Mouse (Mus musculus): ENCODE measurements around the gene Gm5475.

Gene Gm5475

DNA sequence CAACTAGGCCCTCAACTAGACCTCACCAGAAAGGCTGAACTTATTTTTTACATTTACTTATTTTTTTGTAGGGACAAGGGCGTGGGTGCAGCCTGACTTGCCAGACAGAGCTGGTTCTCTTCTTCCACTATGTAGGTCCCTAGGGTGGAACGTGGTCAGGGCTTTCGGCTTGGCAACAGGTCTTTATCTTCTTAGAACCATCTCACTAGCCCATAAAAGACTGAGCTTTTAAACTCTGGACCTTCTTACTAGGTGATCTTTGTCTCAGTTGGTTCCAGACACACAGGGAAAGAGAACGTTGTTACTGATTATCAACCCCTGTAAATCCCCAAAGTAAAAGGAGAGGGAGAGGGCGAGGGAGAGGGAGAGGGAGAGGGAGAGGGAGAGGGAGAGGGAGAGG lies 8.6 kb upstream of the Gm5475 start:
- no peak for DNase-seq (ENCODE audit: low read depth, low spot score)

DNA sequence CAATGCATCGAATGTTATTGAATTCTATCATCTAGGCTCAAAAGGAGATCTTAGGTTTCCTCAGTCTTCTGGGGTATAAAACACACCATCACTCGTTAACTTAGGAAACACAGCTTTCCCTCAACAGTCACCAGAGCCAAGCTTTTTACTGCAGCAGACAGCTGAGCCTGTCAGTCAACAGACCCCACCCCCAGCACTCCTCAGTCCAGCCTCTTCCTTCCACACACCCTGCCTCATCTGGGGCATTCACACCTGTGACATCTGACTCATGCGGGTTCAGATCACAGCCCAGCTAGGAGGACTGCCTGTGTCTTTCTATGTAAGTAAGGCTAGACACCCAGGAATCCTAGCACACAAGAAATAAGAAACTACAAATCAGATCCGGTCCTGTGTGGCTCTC lies 7.9 kb upstream of the Gm5475 start:
- DNase-seq (ENCODE audit: low read depth, low spot score) = no peak

DNA sequence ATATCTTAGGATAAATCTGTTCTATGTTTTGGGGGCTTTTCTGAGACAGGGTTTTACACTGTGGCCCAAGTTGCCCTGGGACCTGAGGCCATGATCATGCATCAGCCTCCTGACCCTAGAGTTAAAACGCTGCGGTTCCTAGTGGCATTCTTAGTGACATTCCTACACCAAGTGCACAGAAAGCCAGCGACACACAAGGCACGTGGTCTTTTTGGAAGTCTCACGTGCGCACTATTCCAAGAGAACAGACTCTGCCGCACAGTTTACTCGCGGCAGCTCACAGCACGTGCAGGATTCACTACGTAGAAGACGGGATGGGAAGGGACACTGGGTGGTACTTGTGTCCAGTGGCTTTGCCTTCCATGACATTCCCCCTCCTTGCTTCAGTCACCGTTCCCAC lies 7.0 kb upstream of the Gm5475 start:
- no peak for DNase-seq (ENCODE audit: low read depth, low spot score)

DNA sequence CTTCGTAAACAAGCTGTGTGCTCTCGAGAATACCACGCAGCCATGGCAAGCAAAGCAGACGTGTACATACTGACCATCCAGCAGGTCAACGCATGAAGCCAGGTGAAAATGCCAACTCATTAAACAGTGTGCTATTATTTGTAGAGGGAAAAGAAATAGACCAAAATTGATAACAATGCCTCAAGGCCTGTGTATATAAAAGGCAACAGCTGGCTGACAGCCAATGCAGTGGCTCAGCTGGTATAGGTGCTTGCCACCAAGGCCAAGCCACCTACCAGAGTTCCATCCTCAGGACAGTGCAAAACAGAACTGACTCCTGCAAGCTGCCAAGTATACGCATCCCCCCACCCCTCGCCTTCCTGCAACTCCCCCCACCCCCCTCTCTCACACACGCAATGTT lies 6.3 kb upstream of the Gm5475 start:
- DNase-seq (ENCODE audit: low read depth, low spot score) = no peak

DNA sequence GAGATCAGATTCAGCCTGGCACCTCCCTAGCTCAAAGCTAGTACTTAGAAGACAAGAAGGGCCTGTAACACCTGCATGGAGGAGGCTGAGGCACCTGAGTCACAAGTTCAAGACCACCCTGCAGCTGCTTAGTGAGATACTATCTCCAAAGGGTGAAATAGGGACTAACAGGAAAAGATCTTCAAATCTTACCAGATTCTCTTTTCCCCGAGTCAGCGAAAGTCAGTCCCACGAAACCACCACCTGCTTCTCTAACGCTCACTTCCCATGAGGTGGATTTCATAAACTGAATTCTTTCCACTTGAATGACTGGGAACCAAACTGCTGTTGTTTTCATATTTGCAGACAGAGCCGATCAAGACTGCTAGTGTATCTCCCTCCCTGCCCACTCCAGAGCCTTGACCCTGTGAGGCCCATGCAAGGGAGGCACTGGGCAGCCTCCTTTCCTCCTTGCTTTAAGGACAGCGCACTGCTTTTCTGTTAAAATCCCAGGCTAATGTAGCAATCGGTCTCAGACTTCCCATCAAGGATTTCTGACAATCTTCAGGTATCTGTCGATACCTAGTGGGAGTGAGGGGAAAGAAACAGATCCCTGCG lies 4.0 kb upstream of the Gm5475 start:
- DNase-seq (ENCODE audit: low read depth, low spot score) = no peak

DNA sequence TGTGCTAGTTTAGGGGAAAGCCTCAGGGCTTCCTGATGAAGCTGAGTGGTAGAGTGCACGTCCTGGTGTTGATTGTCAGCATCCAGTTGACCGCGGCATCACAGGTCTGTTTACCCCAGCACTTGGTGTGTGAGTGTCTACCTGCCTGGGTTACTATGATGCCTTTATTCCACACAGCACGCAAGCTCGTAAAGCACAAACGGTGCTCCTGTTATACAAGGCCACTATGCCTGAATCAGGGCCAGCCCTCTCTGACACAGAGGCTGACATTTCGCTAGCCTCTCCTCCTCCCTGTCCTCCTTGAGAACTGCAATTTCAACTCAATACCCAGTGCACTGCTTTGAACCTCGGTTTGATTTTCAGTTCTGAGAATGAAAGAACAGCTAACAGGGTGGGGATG lies 2.6 kb upstream of the Gm5475 start:
- no peak for DNase-seq (ENCODE audit: low read depth, low spot score)

DNA sequence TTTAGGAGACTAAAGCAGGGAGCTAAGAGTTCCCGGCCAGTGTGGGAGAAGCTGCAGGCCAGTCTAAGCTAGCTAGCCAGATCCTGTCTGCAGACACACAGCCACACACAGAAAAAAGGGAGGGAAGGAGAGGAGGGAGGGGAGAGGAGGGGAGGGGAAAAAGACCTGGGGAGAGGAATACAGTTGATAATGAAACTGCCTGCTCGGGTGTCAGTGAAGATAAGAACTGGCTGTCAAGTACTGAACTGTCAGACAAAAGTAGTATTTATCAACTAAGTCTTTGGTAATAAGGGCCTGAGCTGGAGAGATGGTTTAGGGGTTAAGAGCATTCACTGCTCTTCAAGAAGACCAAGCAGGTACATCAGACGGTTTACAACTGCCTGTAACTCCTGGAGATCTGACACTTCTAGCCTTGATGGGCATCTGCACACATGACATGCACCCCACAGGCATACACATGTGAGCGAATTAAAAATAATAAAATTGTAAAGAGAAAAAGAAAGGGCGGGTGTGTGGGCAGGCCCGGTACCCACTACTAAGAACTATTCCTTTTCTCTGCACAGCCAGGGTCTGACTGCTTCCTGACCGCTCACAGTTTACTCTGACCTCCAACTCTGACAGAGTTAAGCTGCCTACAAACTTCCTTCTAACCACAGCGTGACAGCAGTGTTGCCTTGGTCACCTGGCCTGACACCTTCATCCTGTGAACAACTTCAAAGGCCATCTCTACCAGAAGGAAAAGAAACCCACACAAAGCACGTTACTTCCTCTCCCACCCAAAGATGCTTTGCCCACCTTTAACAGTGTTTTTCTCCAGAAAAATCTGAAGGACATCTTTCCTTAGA lies 1.8 kb upstream of the Gm5475 start:
- DNase-seq (ENCODE audit: low read depth, low spot score) = no peak

DNA sequence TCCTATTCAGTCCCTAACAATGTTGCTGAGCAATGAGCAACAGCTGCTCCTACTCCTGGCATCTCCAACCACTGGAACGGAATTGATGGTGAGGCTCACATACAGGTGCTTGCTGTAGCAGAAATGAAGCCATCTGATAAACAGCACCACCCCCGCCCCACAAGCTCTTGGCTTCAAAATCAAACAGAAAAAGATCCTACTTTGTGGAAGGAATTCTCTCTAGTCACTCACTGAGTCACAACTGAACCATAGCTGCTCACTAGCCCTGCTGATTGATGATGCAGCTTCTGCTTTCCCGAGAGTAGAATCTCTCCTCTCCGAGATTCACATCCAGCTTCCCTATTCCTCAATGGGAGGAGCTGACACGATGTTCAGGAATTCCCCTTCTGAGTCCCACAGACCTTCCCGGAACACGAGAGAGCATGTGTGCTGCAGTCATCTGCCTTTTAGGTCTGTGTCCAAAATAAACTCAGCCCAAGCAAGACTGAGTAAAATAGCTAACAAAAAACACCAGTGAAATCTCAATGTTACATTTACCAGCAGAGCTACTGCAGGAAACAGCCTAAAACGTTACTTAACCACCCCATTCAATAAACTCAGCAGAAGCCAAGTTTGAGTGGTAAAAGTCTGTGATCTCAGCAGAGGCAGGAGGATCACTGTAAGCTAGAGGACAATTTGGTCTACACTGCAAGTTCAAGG lies 739 bp upstream of the Gm5475 start:
- no peak for DNase-seq (ENCODE audit: low read depth, low spot score)

DNA sequence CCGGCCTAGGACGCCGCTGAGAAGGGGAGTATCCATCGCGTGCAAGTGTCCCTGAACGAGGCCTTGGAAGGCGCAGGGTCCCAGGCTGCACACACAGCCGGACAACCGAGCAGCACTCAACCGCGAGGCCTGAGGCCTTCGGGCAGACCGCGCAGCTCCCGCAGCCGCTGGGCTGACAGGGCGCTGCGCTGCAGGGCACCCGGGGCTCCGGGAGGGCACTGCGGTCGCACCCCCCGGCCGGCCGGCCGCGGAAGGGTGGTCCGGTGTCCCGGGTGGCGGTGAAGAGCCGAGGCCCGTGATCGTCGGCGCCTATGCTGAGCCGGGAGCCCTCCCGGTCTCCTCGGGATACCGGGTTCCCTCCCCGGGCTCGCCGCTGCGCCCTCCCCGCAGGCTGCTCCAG lies 529 bp downstream of the Gm5475 start:
- DNase-seq (ENCODE audit: low read depth, low spot score) = peak; percentile 43

DNA sequence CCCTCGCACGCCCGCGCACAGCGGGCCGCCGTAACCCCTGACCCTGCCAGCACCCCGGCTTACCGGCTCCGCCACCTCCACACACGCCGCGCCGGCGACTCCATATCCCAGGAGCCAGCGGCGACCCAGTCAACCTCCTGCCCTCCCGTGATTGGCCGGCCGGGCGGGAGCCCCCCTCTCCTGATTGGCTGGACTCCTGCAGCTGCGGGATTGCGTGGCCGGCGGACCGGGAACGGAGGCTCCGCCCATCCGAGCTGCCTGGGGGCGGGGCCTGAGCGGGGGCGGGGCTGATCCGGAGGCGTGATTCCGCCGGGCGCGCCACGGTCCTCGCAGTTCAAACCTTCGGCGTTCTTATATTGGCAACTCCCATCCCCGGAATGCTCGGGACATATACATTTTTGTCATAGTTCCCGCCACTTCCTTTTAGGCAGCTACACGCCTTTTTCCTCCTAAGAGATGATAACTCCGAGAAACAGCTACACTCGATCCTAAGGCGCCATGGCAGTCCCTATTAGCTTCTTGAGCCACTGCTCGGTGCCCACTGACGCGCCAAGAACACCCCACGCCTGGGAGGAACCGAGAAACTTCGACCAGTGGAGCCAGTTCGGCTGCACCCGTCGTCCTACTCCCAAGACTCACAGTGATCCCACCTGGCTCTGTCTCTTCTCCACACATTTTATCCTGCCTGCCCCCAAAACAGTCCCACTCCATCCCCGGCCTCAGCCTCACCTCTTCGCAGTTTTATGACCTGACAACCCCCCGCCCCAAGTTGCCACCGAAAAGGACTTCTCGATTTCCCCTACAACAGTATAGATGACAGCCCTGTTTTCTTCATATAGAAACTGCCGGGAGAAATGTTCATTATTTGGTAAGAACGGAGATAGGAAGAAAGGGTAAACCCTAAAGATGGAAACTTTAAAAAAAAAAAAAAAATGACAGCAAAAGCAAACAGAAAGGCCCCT lies 1.2 kb downstream of the Gm5475 start:
- peak; percentile 96 for DNase-seq (ENCODE audit: low read depth, low spot score)

DNA sequence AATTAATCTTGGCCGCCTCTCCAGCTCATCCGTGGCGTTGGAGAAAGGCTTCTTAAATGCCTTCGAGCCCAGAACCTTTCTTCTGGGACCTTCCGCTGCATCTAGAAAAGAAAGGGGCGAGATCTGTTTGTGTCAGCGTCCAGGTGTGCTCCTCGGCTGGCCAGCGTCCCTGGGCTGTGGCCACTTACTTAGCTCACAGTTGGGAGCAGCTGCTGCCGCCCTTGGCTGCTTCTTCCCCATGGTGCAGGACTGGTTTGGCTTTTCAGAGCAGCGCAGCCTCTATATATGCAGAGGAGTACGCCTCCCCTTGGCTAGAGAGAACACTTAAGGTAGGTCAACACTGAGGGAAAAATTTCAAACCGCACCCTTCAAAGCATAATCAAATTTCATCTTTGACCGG lies 2.0 kb downstream of the Gm5475 start:
- DNase-seq (ENCODE audit: low read depth, low spot score) = no peak

DNA sequence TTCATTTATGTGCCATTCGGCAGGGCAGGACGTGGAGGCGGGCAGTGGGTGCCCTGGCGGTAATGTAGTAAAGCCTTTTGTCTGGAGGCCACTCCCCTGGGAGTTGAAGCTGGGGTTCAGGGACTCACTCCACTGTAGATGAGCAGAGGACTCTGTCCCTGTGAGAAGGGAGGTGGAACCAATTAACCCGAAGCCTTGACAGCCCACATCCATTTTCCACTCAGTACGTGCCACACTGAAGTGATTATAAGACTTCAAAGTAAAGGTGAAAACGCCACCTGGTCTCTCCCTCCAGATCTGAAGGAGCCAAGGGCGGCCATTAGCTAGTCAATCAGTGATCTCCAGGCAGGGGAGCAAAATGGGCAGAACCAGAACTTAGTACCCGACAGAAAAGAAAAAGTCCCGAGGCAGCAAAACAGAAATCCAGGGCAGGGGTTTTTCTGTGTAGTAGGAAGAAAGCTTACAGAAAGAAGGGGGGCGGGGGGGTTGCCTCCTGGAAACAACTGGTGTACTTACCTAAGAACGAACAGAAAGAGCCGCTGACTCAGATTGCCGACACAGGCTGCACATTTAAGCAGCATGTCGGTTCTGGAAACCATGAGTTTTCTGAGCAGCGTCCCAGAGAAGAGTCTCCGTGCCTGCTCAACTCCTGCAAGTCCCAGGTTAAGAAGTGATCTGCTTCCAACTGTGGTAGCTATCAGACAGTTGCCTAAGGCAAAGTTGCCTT lies 2.6 kb downstream of the Gm5475 start, which contains the start of gene Slc11a2:
TSS of gene Slc11a2 (minus strand) at position 677 of the 727 bp plus-strand sequence.
- no peak for DNase-seq (ENCODE audit: low read depth, low spot score)

DNA sequence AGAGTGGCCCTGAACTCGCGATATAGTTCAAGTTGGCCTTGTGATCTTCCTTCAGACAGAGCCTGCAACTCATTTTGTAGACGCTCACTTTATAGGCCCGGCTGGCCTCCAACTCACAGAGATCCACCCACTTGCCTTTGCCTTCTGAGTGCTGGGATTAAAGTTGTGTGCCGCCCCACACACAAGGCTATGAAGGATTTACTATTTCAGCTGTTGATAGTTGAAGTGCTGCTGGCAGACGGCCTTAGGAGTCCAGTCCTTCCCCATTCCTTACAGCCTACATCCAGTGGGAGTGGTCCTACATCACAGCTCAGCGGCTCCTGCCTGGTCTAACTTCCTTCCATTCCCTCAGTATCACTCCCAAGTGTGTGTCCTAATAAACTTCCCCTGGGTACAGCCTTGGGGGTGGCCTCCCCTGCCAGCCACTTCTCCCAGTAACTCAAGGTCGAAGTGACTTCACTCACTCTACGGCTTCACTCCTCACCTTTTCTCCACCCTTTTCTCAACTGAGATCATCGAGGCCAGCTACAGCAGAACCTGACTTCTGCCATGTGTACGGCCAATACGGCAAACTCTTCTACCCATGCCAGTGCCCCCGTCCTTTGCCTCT lies 6.5 kb downstream of the Gm5475 start:
- DNase-seq (ENCODE audit: low read depth, low spot score) = no peak

DNA sequence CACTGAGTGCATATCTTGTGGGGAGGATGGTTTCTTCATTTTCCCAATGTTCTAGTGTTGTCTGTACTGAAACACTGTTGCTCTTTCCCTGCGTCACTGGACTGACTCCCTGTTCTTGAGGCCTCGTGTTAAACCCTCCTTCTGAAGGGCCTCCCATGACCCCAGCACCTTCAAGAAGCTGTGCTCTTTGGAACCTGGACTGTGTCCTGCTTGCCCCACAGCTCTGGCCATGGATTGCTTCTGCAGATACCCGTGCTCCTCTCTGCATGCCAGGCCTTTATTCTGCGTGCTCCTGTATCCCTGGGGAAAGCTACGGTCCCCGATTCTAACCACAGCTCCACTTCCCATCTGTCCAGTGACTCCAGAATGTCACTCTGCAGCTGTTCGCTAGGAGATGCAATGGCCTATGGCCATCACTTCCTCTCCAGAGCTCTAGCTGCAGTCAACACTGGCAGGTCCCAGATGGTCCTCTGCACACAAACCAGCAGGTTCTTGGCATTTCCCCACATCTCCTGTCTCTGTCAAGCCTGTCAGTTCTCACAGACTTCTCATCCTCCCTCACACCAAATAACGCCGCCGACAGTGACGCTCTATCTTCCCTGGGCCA lies 8.1 kb downstream of the Gm5475 start:
- DNase-seq (ENCODE audit: low read depth, low spot score) = no peak

DNA sequence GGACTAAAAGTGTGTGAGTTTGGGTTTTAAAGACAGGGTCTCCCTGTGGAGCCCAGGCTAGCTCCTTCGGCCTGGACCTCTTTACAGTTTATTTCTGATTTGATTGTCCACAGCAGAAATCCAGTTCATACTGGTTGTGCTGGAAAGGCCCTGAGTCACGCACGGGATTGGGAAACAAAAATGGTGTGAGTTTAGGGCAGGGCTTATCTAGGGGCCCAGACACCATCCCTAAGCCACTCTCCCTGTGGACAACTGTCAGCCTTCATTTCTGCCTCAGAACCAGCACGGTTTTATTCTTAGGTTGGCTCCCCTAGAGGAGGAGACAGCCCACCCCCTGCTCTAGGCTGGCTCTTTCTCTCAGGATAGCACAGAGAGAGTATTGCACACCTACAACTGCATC lies 11.3 kb downstream of the Gm5475 start:
- no peak for DNase-seq (ENCODE audit: low read depth, low spot score)

DNA sequence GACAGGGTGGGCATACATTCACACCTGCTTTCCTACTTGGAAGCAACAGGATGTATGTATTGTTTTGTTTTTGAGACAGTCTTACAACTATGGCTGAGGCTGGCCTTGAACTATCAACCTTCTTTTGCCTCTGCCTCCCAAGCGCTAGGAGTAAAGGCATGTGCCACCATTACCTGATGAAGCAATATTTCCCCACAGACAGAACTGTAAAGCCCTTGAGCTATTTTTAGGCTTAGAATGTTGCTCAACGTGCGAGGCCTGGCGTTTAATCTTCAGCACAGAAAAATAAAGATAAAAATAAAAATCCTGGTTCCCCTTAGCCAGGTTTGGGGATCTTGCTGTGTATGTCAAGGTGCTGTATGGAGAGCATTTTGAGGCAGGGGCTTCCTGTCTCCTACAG lies 14.2 kb downstream of the Gm5475 start:
- no peak for DNase-seq (ENCODE audit: low read depth, low spot score)

DNA sequence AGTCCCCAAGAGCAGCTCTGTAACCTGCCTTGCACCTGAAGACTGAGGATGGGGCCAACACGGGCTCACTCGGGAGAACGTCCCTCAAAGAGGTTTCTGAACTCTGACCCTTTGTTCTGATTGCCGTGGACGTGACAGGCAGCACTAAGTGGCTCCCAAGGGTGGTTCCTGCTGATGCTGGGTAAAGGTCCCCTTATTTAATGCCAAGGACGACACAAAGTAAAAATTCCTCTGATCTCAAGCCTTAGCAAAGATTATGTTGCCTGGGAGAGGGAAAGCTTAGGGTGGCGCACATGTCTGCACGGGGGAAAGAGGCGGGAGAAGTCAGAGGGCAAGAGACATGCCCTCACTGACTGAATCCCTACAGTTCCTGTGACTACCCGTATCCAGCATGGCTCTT lies 14.6 kb downstream of the Gm5475 start:
- no peak for DNase-seq (ENCODE audit: low read depth, low spot score)

DNA sequence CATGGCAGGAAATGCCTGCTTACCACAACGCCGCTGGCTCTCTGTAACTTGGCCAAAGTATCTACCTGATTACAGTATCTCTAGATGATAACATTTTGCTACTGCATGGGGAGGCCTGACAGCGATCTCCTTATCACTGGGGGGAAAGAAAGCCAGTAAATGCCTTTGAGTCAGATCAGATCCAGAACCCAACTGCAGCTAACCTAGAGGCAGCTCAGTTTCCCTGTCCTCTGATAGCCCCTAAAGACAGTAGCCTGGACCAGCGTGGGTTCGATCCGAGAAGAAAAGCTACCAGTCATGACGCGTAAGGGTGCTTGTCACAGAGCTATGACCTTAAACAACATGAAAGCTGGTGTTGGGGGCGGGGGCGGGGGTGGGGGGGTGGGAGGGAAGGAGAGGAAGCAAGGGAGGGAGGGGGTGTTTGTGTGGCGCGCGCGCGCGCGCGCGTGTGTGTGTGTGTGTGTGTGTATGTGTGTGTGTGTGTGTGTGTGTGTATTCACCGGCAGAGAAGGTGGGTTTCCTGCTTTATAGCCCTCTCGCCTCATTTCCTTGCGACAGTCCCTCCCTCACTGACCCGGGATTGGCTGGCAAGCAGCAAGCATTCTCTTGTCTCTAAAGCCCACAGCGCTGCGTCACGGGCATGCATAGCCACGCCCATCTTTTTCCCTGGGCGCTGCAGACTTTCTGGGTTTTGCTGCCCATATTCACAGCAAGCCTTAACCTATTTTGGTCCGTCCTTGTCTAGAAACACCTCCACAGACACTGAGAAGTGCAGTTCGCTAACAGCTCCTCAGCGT lies 21.4 kb downstream of the Gm5475 start:
- DNase-seq (ENCODE audit: low read depth, low spot score) = peak; percentile 89

DNA sequence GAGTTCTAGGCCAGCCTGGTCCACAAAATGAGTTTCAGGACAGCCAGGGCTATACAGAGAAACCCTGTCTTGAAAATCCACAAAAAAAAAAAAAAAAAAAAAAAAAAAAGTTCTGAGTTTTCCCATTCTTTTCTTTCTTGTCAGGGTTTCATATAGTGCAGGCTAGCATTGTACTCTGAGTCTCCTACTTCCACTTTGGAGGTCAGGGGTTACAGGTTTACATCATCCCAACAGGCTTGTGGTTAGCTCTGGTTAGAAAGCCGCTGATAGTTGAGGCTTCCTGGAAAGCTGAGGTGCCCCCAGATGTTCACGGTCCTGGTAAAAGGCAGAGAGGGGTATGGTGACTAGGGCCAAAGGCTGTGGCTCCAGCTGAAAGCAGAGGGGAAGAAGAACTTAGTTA lies 24.9 kb downstream of the Gm5475 start:
- no peak for DNase-seq (ENCODE audit: low read depth, low spot score)
